Mouse (Mus musculus) myocyte (in vitro differentiated cells): Measurements from ENCODE around the gene Sec16a. TPM values are rescaled to one million over a fixed set of nuclear protein-coding genes. Genes with fewer than 3 reads are reported as not detected.

Experiments
- H3K27me3 ChIP-seq: one replicate; pipeline ENCODE4 v1.6.1; 2011; ENCODE audit not compliant: control insufficient read depth, insufficient read depth, insufficient read length
- H3K36me3 ChIP-seq: one replicate; pipeline ENCODE4 v1.6.1; 2011; ENCODE audit not compliant: control insufficient read depth, insufficient read depth
- H3K4me2 ChIP-seq: one replicate; pipeline ENCODE4 v1.6.1; 2011; ENCODE audit warnings: low read depth, control low read depth
- H3K4me3 ChIP-seq: one replicate; pipeline ENCODE4 v1.5.1; 2011; ENCODE audit warnings: mild to moderate bottlenecking, control low read depth, moderate library complexity
- H3K79me2 ChIP-seq: one replicate; pipeline ENCODE4 v1.6.1; 2011; ENCODE audit not compliant: control insufficient read depth, insufficient read depth
- H3ac ChIP-seq: one replicate; pipeline ENCODE4 v1.6.1; 2011; ENCODE audit not compliant: control insufficient read depth, insufficient read length
- CEBPB ChIP-seq: IDR thresholded peaks from 2 replicates; pipeline ENCODE4 v1.6.1; 2011; ENCODE audit warnings: mild to moderate bottlenecking, moderate library complexity; ENCODE audit not compliant: poor library complexity, insufficient read depth, severe bottlenecking
- E2F4 ChIP-seq: IDR thresholded peaks from one replicate; pipeline ENCODE4 v1.6.1; 2011; ENCODE audit warnings: mild to moderate bottlenecking, control low read depth, moderate library complexity; ENCODE audit not compliant: insufficient read depth
- MAX ChIP-seq: IDR thresholded peaks from one replicate; pipeline ENCODE4 v1.6.1; 2011; ENCODE audit warnings: low read depth, mild to moderate bottlenecking, control low read depth
- MYOD1 ChIP-seq, 3 experiments: IDR thresholded peaks; one replicate each; pipeline ENCODE4 v1.6.1; 2011; ENCODE audit warnings: control low read depth in 2 of 3, low read depth in 2 of 3, mild to moderate bottlenecking in 2 of 3, moderate library complexity in 1 of 3; ENCODE audit not compliant: insufficient read length in 2 of 3, control insufficient read depth in 1 of 3
- MYOG ChIP-seq, 3 experiments: IDR thresholded peaks; one replicate each; pipeline ENCODE4 v1.6.1; 2011; ENCODE audit warnings: control low read depth in 2 of 3, low read depth in 2 of 3, mild to moderate bottlenecking in 2 of 3; ENCODE audit not compliant: insufficient read length in 2 of 3, control insufficient read depth in 1 of 3, insufficient read depth in 1 of 3
- POLR2A ChIP-seq: IDR thresholded peaks from one replicate; pipeline ENCODE4 v1.6.1; 2011; ENCODE audit warnings: low read depth, mild to moderate bottlenecking, control low read depth, moderate library complexity; ENCODE audit not compliant: insufficient read length
- POLR2AphosphoS2 ChIP-seq: IDR thresholded peaks from one replicate; pipeline ENCODE4 v1.6.1; 2011; ENCODE audit warnings: low read depth, control low read depth; ENCODE audit not compliant: insufficient read length
- REST ChIP-seq: IDR thresholded peaks from one replicate; pipeline ENCODE4 v1.6.1; 2011; ENCODE audit warnings: mild to moderate bottlenecking, control low read depth, moderate library complexity; ENCODE audit not compliant: insufficient read depth, insufficient read length
- SRF ChIP-seq: IDR thresholded peaks from one replicate; pipeline ENCODE4 v1.6.1; 2011; ENCODE audit warnings: low read depth; ENCODE audit not compliant: control insufficient read depth, insufficient read length
- TCF12 ChIP-seq: IDR thresholded peaks from one replicate; pipeline ENCODE4 v1.6.1; 2011; ENCODE audit warnings: mild to moderate bottlenecking, control low read depth; ENCODE audit not compliant: poor library complexity, insufficient read depth, severe bottlenecking
- TCF3 ChIP-seq: IDR thresholded peaks from one replicate; pipeline ENCODE4 v1.6.1; 2011; ENCODE audit warnings: low read depth, control low read depth; ENCODE audit not compliant: insufficient read length
- USF1 ChIP-seq: IDR thresholded peaks from one replicate; pipeline ENCODE4 v1.6.1; 2011; ENCODE audit warnings: low read depth, mild to moderate bottlenecking, control low read depth, moderate library complexity
- polyA plus RNA-seq: library from polyadenylated mRNA; unstranded; fragments of >200 nt; fragmentation: generic; extraction: Trizol; gene quantifications from one replicate; pipeline ENCODE4 v1.2.1, GENCODE M21; 2012; ENCODE audit warnings: missing spikeins

Sec16a gene
- polyA plus RNA-seq, 1 experiment = 31.4 TPM

DNA sequence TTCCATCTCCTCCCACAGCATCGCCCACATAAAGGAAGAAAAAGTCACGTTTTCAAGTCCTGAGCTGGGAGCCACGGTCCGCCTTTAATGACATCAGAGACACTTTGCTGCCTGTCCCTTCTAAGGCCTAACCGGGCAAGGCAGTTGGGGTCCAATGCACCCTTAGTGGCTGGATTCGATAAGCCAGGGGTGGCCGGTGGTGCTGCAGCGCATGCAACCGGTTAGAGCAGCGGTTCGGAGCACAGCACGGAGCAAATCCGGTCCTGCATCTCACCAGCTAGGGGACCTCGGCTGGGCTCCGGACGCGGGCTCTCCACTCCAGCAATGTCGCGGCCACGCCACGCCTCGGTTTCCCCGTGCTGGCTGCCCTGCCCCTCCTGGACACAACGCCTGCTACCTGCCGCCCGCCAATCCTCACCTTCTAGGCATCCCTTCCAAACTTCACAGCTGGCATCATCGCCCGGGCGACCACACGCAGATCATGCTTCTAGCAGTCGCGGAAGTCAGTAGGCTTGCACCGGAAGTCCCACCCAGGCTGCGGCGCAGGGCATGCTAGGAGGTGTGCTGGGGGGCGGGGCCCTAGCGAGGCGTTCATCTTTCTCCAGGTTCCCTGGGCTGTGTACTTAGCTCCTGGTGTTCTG is 64.8 kb downstream of the Sec16a start, which contains the start of gene Snapc4:
Gene Snapc4 (minus strand): TSS at position 523 of the 641 bp plus-strand sequence.
- Histone ChIP-seq H3K4me3 (peak within 1 kb of the TSS; percentile 84), H3K27me3 (no peaks in the 10 kb centered on the region), H3K79me2 (peaks cover 15% of the 10 kb centered on the region), H3K36me3 (peaks cover 26% of the 10 kb centered on the region), H3K4me2 (peak within 1 kb of the TSS; percentile 99), H3ac (peak within 1 kb of the TSS; percentile 54)
- TF ChIP-seq POLR2A (peak; percentile 90), TCF12 (no peak), CEBPB (no peak), POLR2AphosphoS2 (peak; percentile 84), MYOG (IDR thresholded peaks at IDR 0.05; ENCODE audit: control insufficient read depth in 1 of 3, insufficient read depth in 1 of 3, insufficient read length in 2 of 3, low read depth in 2 of 3) (peak in 1 of 3 experiments; percentile 7), MYOD1 (IDR thresholded peaks at IDR 0.05; ENCODE audit: control insufficient read depth in 1 of 3, insufficient read length in 2 of 3, low read depth in 2 of 3) (peak in 1 of 3 experiments; percentile 5), SRF (peak; percentile 20), E2F4 (no peak)

DNA sequence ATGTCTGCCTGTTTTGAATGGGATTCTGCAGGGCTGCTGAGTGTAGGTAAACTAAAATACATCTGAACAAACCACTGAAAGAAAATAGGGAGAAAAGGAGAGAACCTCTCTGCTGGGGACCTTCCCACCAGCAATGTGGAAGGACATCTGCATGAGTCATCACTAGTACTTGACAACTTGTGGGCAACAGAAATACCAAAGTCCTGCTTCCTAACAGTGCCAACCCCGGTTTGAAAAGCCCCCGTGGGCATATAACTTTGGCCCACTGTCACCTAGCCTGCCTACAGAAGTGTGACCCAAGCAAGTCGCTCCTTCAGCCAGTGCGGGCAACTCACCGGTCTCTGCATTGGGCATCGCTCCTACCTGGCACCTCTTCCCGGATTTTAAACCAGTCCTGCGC is 72.6 kb downstream of the Sec16a start:
- Histone ChIP-seq H3K79me2 (no peaks in the 10 kb centered on the region), H3K27me3 (no peaks in the 10 kb centered on the region), H3K4me2 (no peak overlapping the region), H3ac (no peak overlapping the region), H3K36me3 (peaks cover 46% of the 10 kb centered on the region), H3K4me3 (no peak overlapping the region)
- no peak for TF ChIP-seq MYOG (IDR thresholded peaks at IDR 0.05; ENCODE audit: control insufficient read depth in 1 of 3, insufficient read depth in 1 of 3, insufficient read length in 2 of 3, low read depth in 2 of 3)
- no peak for TF ChIP-seq MYOD1 (IDR thresholded peaks at IDR 0.05; ENCODE audit: control insufficient read depth in 1 of 3, insufficient read length in 2 of 3, low read depth in 2 of 3)
- no peak for TF ChIP-seq POLR2AphosphoS2
- no peak for TF ChIP-seq SRF
- no peak for TF ChIP-seq REST
- no peak for TF ChIP-seq MAX
- TF ChIP-seq E2F4 = no peak
- TF ChIP-seq TCF12 = no peak

GRCm38 (mm10) chr2:26368572-26368971 is 76.4 kb downstream of the Sec16a start:
- Histone ChIP-seq H3K4me2 (no peak overlapping the region), H3K36me3 (peaks cover 34% of the 10 kb centered on the region), H3K27me3 (no peaks in the 10 kb centered on the region), H3K79me2 (no peaks in the 10 kb centered on the region), H3K4me3 (no peak overlapping the region), H3ac (no peak overlapping the region)
- TF ChIP-seq TCF12 (no peak), POLR2AphosphoS2 (no peak), TCF3 (no peak), MAX (no peak), MYOD1 (IDR thresholded peaks at IDR 0.05; ENCODE audit: control insufficient read depth in 1 of 3, insufficient read length in 2 of 3, low read depth in 2 of 3) (no peak), SRF (no peak), E2F4 (no peak), USF1 (no peak), REST (no peak), MYOG (IDR thresholded peaks at IDR 0.05; ENCODE audit: control insufficient read depth in 1 of 3, insufficient read depth in 1 of 3, insufficient read length in 2 of 3, low read depth in 2 of 3) (no peak), POLR2A (no peak), CEBPB (no peak)

GRCm38 (mm10) chr2:26367911-26368310 is 77.1 kb downstream of the Sec16a start:
- TF ChIP-seq CEBPB (no peak), POLR2AphosphoS2 (no peak), E2F4 (no peak), MYOD1 (IDR thresholded peaks at IDR 0.05; ENCODE audit: control insufficient read depth in 1 of 3, insufficient read length in 2 of 3, low read depth in 2 of 3) (no peak), TCF3 (no peak), SRF (no peak), MYOG (IDR thresholded peaks at IDR 0.05; ENCODE audit: control insufficient read depth in 1 of 3, insufficient read depth in 1 of 3, insufficient read length in 2 of 3, low read depth in 2 of 3) (no peak), REST (no peak), USF1 (no peak), MAX (no peak), POLR2A (no peak), TCF12 (no peak)
- H3K4me3 ChIP-seq = no peak overlapping the region
- no peaks in the 10 kb centered on the region for H3K27me3 ChIP-seq
- no peaks in the 10 kb centered on the region for H3K79me2 ChIP-seq
- no peak overlapping the region for H3K4me2 ChIP-seq
- peaks cover 31% of the 10 kb centered on the region for H3K36me3 ChIP-seq
- no peak overlapping the region for H3ac ChIP-seq
